Mouse (Mus musculus) monocyte, adult 5-6 weeks (primary cell): Measurements from ENCODE around the gene Clca2. TPM values are rescaled to one million over a fixed set of nuclear protein-coding genes. Genes with fewer than 3 reads are reported as not detected.
"Not testable (repeated sequence)": the region's sequence is repeated elsewhere in the genome, so short reads cannot be mapped to it uniquely, and the experiment has no call there.

Source experiments
- ATAC-seq: fragments of 153-309, 156-312 bp; replicated peaks from 2 replicates; pipeline ENCODE4 v1.8.0; 2017; ENCODE audit warnings: mild to moderate bottlenecking; ENCODE audit not compliant: low TSS enrichment, insufficient number of reproducible peaks, severe bottlenecking, poor library complexity, low FRiP score
- total RNA-seq: library from RNA; stranded (forward); fragments of 200-1000, 200-491, 200-594 nt; gene quantifications from 3 replicates; pipeline ENCODE4 v1.2.3, GENCODE M21; 2017

The Clca2 gene
- total RNA-seq, 1 experiment from 2014 or later = not detected

DNA sequence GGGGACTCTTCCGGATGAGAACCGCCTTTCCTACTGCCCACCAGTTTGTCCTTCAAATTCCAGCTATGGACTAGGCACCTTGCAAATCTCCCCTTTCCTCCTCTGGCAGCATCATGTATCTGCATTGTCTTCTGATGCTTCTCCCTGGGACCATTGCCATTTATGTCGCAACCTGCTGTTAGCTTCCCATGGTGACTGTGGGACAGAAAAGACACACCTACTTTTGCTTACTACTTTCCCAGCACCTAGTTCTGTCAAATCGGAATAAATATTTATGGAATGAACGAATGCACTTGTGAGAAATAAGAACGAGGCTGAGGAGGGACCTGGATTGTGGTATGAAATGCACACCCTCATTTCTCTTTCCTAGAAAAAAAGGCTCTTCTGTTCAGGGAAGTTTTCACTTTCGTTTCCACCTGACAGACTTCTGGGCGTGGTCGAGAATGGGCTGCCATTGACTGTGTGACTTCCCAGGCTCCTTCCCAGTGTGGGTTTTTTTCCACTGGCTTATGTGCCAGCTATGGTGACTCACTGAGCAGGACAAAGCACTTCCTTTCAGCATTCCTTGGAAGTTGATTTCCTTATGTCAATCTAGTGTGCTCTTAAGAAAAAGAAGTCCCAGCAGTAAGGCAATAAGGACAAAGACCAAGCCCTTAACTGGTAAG, 2.8 kb upstream of the Clca2 start:
- no peak for ATAC-seq

DNA sequence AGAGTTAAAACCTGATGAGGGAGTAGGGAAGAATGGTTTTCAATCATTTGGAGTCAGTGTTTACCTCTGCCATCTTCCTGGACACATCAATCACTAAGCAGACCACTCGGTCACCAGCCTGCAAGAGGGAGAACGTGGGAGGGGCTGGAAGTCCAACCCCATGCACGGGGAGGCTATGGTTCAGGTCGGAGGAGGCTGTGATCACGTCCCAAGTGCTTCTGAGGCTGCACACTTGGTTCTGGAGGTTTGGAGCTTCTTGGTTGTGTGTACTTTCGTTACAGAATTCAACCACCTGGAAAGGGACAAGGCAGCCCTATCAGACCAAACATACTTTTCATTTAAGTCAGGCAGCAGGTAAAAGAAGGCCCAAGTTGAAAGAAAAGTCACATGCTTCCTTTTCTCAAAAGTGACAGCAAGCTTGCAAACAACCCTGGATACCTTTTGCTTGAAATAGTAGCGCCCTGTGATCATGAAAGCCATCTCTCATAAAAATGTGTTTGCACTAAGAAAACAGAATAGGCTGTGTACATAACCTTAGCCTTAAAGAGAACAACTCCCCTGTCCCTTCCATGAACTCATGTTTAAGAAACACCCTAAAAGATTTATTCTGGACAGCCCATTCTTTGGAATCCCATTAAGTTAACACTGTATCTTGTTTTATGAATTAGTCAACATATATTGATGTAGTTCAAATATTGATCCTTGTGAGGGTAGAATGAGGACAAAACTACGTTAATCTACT, 11.2 kb downstream of the Clca2 start:
- ATAC-seq = no peak

- no peak for ATAC-seq
Observed at GRCm38 (mm10) chr3:145086180-145086579, 13.1 kb downstream of the Clca2 start.

DNA sequence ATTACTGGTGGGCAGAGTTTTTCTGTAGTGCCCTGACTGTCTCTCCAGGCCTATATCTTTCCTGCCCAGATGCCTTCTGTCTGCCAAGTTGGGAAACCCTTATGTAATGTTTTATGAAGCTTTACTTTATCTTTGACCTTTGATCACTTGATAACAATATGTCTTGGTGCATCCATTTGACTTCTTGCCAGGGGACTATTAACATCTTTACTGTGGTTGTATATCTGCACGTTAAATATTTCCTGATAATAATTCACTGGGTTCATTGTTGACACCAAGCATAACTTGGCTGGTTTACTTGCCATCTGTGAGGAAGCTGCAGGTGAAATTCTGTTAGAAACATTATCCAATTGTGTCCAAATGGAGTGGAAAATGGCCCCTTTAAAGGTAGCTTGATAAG, 16.2 kb downstream of the Clca2 start:
- no peak for ATAC-seq

DNA sequence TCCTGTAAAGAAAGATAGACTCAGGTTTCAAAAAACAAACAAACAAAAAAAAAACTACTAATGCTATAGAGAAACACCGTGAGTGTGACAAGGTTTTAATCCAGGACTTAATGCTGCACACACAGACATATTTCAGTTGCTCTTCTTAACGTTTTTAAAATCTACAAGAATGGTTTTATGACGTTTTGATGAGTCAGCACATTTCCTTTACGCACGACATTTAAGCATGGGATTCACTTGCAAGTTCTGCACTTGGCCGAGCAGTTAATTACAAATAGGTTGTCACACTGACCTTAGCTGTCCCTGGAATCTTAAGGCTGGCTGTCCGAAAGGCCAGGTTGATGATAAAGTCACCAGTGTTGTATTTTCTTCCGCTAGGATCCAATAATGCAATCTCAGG, 18.3 kb downstream of the Clca2 start:
- no peak for ATAC-seq

GRCm38 (mm10) chr3:145078405-145078804, 20.8 kb downstream of the Clca2 start:
- no peak for ATAC-seq

GRCm38 (mm10) chr3:145072339-145072738, 26.9 kb downstream of the Clca2 start:
- no peak for ATAC-seq

DNA sequence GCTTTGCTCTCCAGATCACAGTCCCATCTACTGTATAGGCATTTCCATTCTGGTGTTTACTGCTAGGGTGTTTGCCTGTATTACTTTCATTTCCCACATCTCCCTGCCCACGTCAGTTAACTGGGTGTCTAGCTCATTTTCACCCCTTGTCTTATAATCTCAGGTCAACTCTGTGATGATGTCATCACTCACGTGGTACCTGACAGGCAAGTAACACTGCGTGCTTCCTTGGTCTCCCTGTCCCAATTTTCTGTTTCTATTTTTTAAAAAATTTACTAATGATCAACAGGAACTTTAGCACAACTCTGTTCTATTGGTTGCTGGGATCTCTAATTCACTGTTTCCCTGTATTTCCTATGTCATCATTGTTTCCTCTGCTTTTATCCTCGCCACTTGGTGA, 30.3 kb downstream of the Clca2 start:
- no peak for ATAC-seq

DNA sequence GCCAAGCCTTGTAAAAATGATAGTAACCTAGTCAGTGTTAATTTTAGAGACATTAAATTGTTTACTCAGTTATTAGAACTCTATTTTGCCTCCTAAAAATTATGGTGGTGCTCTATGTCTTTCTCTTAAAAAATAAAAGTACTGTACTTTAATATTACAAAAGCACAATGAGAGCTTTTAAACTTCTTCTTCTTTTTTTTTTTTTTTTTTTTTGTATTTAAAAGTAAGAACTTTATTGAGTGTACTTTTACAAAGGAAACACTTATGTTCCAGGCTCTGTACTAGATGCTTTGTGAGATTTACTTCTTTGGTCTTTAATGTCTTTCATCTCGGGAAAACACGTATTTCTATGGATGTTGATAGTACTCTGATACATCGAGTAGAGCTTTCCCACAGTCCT, 44.1 kb downstream of the Clca2 start:
- not testable (repeated sequence) for ATAC-seq

DNA sequence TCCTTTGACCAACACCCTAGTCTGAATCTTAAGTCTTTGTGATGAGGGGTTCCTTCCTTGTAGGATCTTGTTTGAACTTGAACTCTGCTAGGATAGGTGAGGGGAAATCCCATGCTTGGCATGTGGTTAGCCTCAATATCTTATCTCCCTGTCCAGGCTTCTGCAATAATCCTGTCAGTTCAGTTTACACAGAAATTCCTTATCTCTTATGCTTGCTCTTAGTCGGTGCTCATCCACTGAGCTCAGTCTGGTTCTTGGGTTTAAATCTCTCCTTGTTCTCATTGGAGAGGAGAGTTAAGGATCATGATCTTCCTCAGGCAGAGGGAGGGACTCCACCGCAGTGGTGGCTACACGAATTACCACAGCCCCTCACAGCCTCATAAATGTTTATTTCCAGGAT, 49.4 kb downstream of the Clca2 start:
- no peak for ATAC-seq

GRCm38 (mm10) chr3:145038813-145039212, 60.4 kb downstream of the Clca2 start:
- no peak for ATAC-seq

DNA sequence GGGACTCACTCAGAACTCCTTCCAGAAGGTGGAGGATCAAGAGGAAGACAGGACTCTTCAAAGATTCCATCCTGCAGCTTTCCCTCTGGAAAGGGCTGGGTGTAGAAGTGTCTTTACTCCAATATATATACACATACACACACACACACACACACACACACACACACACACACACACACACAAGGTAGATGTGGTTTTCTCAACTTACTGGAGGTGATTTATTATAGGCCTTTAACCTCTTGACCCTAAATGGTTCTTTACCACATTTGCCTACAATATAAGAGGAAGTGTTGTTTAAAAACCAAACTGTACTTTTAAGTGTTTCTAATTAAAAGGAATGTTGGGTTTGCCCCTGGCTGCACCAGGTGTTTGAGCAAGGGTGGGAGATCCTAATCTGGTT, 66.6 kb downstream of the Clca2 start, which contains the start of gene Clca1:
Gene Clca1, minus strand, starts transcription at position 101 of the 400 bp plus-strand sequence.
- ATAC-seq = no peak

DNA sequence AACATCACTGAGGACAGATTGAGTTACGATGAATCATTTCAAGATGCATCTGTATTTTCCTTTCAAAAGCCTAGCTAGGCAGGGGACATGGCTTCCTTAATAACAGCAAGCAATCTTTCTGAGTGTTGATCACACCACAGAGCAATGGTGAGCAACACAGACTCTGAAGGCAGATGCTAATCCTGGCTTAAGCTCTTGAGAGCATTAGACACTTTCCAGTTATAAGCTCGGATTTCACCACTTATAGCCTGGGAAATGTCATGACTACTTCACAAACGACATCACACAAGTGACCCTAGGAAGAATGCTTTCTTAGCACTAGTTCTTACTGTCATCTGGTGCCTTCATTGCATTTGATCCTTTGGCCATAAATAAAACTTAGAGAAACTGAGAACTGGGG, 71.2 kb downstream of the Clca2 start:
- ATAC-seq = no peak

DNA sequence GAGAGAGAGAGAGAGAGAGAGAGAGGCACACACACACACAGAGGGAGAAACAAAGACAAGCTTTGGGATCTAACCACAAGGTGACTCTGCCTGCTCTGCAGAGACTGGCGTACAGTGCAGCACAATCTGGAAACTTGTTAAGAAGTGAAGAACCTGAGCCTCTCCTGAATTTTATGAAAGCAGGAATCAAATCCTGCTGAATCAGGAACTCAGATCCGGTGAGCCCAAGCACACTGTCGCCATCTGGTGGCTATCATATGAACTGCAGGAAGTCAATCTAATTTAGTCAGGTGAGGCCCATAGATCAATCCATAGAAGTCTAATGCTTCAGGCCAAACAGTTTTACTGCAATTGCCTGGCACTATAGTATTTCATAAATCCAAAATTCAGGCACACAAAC, 72.5 kb downstream of the Clca2 start:
- ATAC-seq = no peak

Other genes starting within 250 kb of the Clca2 start
- not detected in 3 replicates for gene Clca4b, start 166.9 kb downstream of the Clca2 start, total RNA-seq
- not detected in 3 replicates for gene Clca4a, start 124.4 kb downstream of the Clca2 start, total RNA-seq
- not detected in 3 replicates for gene Clca1, start 66.7 kb downstream of the Clca2 start, total RNA-seq
- gene Odf2l, start 19.1 kb upstream of the Clca2 start, total RNA-seq = 21.2 to 34.9 TPM (median 28.3 TPM) in 3 replicates
- gene Col24a1, start 193.0 kb upstream of the Clca2 start, total RNA-seq = not detected in 3 replicates